Mouse (Mus musculus): Measurements from ENCODE around the gene Slc1a3. TPM values are rescaled to one million over a fixed set of nuclear protein-coding genes. Genes with fewer than 3 reads are reported as not detected.
A peak's percentile ranks its signal among the peaks of the same experiment; 100 is the strongest.

Slc1a3 gene
- total RNA-seq, 2 experiments from 2014 or later = 377 to 416 TPM

- DNase-seq = no peak
Measured at GRCm38 (mm10) chr15:8605538-8606188, 104.9 kb downstream of the Slc1a3 start.

- DNase-seq = no peak
Measured at GRCm38 (mm10) chr15:8602362-8602761, 108.2 kb downstream of the Slc1a3 start.

GRCm38 (mm10) chr15:8601312-8602146 is 109.0 kb downstream of the Slc1a3 start:
- no peak for DNase-seq

- DNase-seq = no peak
Measured at GRCm38 (mm10) chr15:8596375-8596900, 114.1 kb downstream of the Slc1a3 start.

- DNase-seq = no peak
Measured at GRCm38 (mm10) chr15:8595226-8595625, 115.3 kb downstream of the Slc1a3 start.

- peak; percentile 40 to 68 for DNase-seq
Measured at GRCm38 (mm10) chr15:8589503-8590116, 121.0 kb downstream of the Slc1a3 start.

- no peak for DNase-seq
Measured at GRCm38 (mm10) chr15:8588065-8588464, 122.5 kb downstream of the Slc1a3 start.

GRCm38 (mm10) chr15:8586822-8587281 is 123.7 kb downstream of the Slc1a3 start:
- DNase-seq = no peak

Other genes starting within 250 kb of the Slc1a3 start
- not detected for gene Gm2310, start 190.8 kb downstream of the Slc1a3 start, total RNA-seq (2021)